Mouse (Mus musculus) forelimb bud, embryonic 11.5 days (tissue): ENCODE results near the gene Hpcal1.
A peak's percentile ranks its signal among the peaks of the same experiment; 100 is the strongest.

ENCODE experiments used
- DNase-seq: peaks from one replicate; pipeline ENCODE4 v3.0.0-alpha.2; 2012; ENCODE audit warnings: low read depth, low spot score

Hpcal1 gene

GRCm38 (mm10) chr12:17712571-17712970, 21.9 kb downstream of the Hpcal1 start:
- DNase-seq, result no peak

- DNase-seq, result no peak
Measured at GRCm38 (mm10) chr12:17715720-17716478, 25.2 kb downstream of the Hpcal1 start.

- DNase-seq, result no peak
Measured at GRCm38 (mm10) chr12:17717257-17717656, 26.6 kb downstream of the Hpcal1 start.

GRCm38 (mm10) chr12:17718146-17718545, 27.5 kb downstream of the Hpcal1 start:
- no peak for DNase-seq

GRCm38 (mm10) chr12:17721058-17721457, 30.4 kb downstream of the Hpcal1 start:
- DNase-seq, result no peak

- DNase-seq, result no peak
Measured at GRCm38 (mm10) chr12:17722452-17723181, 32.0 kb downstream of the Hpcal1 start.

GRCm38 (mm10) chr12:17723182-17723570, 32.5 kb downstream of the Hpcal1 start:
- no peak for DNase-seq

- no peak for DNase-seq
Measured at GRCm38 (mm10) chr12:17723999-17724398, 33.3 kb downstream of the Hpcal1 start.

GRCm38 (mm10) chr12:17724412-17725090, 33.9 kb downstream of the Hpcal1 start:
- DNase-seq, result no peak

GRCm38 (mm10) chr12:17725592-17725991, 34.9 kb downstream of the Hpcal1 start:
- no peak for DNase-seq

GRCm38 (mm10) chr12:17726576-17727320, 36.1 kb downstream of the Hpcal1 start:
- peak; percentile 40 for DNase-seq

GRCm38 (mm10) chr12:17727676-17728339, 37.2 kb downstream of the Hpcal1 start:
- DNase-seq, result no peak

GRCm38 (mm10) chr12:17729211-17729900, 38.7 kb downstream of the Hpcal1 start:
- DNase-seq, result no peak

- DNase-seq, result no peak
Measured at GRCm38 (mm10) chr12:17732006-17732405, 41.4 kb downstream of the Hpcal1 start.

- no peak for DNase-seq
Measured at GRCm38 (mm10) chr12:17732546-17732945, 41.9 kb downstream of the Hpcal1 start.

- DNase-seq, result peak; percentile 43
Measured at GRCm38 (mm10) chr12:17733114-17733904, 42.7 kb downstream of the Hpcal1 start.

- no peak for DNase-seq
Measured at GRCm38 (mm10) chr12:17736396-17736795, 45.7 kb downstream of the Hpcal1 start.

GRCm38 (mm10) chr12:17736859-17737577, 46.4 kb downstream of the Hpcal1 start:
- DNase-seq, result no peak

GRCm38 (mm10) chr12:17737808-17738207, 47.2 kb downstream of the Hpcal1 start:
- DNase-seq, result no peak
